Mouse (Mus musculus): ENCODE data around the gene Etl4.

Gene Etl4

DNA sequence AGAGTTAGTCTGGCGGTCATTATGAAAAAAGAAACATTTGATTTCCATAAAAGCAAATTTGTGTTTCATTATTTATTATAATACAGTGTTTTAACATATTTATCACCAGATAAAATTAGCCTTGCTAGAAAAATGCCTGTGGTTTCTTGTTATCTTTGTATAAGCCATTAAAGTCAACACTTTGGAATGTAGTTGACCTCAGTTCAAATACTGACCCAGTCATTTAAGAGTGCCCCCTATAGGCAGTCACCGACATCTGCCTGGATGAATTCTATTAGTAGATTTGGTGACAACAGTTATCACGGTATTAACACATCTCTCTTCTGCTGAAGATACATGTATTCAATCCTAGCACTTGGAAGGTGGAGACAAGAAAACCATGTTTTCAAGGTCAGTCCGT lies 536.6 kb downstream of the Etl4 start:
- no peak for DNase-seq

GRCm38 (mm10) chr2:20450945-20451344 lies 541.4 kb downstream of the Etl4 start:
- no peak for DNase-seq

- no peak for DNase-seq
Observed at GRCm38 (mm10) chr2:20453506-20454206, 544.1 kb downstream of the Etl4 start.

DNA sequence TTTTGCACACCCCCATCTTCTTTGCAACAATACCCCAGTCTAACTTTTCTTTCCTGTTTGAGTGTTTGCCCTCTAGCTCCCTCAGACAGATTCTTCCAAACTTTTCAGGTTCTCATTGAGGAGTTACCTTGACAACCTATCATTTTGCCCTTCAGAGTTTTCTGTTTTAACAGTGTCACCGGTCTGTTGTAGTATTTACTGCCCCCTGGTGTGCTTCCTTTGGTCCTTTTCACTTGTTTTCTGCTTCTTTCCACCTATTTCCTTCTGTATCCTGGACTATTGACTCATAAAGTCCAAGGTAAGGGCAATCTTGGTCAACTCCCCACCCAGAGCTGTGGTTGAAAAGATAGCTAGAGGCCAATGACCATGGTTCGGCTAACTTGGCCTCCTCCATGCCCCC lies 569.6 kb downstream of the Etl4 start:
- no peak for DNase-seq

- no peak for DNase-seq
Observed at GRCm38 (mm10) chr2:20486137-20486788, 576.7 kb downstream of the Etl4 start.

DNA sequence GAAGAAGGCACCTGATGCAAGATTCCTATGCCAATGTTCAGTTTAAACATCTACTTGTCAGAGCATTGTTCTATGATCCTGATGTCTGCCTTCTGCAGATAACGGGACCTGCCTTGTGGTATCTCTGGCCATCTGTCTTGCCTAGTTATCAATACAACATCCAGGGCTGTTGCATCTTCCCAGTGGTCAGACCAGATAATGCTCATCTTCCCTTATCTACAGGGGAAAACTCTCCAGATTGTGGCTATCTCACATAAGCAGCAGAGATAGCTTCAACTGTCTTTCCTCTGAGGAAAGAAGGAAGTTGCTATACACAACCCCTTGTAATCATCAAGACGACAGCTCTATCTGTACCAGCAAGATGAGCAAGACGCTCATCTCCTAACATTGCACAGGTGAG lies 579.5 kb downstream of the Etl4 start:
- no peak for DNase-seq

GRCm38 (mm10) chr2:20492125-20492524 lies 582.5 kb downstream of the Etl4 start:
- no peak for DNase-seq

- DNase-seq: no peak
Observed at GRCm38 (mm10) chr2:20493806-20494205, 584.2 kb downstream of the Etl4 start.

DNA sequence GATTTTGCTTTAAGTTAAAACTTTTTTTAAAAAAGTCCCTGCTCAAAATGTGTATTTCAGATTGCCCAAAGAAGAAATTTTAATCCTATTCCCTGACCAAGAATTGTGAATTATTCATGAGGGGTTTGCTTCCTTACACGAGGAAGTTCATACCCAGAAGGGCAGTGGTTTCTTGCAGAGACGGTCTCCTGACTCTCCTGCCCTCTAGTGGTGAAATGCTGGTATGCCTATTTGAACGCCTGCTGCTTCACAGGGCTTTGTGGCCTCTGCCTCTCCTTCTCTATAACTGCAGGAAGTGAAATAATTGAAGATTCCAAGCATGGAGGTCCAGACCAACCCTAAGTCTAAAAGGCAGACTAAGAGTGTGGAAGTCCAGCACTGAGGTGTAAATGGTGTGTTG lies 585.1 kb downstream of the Etl4 start:
- DNase-seq: no peak

GRCm38 (mm10) chr2:20496219-20496800 lies 586.7 kb downstream of the Etl4 start:
- no peak for DNase-seq

- DNase-seq: no peak
Observed at GRCm38 (mm10) chr2:20507832-20508723, 598.5 kb downstream of the Etl4 start.

GRCm38 (mm10) chr2:20508724-20509052 lies 599.1 kb downstream of the Etl4 start:
- DNase-seq: no peak

- DNase-seq: no peak
Observed at GRCm38 (mm10) chr2:20510061-20510460, 600.5 kb downstream of the Etl4 start.

DNA sequence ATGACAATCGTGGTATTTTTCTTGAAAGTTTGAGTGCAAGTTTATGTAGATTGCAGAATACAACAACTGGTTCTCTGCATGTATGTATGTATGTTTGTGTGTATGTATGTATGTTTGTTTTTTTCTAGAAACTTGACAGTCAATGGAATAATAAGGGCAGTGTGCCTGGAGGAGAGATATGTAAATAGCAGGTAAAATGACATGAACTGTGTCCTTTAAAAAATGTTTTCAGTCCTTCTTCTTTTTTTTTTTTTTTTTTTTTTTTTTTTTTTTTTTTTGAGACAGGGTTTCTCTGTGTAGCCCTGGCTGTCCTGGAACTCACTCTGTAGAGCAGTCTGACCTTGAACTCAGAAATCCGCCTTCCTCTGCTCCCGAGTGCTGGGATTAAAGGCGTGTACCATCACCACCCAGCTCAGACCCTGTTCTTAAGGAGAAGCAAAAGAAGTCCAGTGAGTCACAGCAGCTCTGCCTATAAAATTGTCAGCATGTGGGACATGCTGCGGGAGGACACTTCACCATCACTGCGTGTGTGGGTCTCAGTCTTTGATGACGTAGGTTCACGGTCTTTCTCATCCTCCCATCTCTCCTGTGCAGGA lies 606.8 kb downstream of the Etl4 start:
- no peak for DNase-seq

DNA sequence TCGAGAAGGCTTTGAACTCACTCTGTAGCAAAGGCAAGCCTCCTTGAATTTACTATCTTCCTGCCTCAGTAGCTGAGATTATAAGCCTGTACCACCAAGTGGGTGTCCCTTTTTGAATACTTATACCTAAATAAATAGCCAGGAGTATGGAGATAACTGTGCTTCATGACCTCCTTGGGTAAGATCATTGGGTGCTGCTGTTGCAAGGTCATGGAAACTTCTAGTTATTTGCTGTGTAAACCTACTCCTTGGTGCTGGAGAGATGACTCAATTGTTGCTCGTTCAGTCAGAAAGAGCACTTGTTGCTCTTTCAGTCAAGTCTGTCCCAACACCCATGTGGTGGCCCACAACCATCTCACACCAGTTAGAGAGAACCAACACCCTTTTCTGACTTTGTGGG lies 608.3 kb downstream of the Etl4 start:
- no peak for DNase-seq

DNA sequence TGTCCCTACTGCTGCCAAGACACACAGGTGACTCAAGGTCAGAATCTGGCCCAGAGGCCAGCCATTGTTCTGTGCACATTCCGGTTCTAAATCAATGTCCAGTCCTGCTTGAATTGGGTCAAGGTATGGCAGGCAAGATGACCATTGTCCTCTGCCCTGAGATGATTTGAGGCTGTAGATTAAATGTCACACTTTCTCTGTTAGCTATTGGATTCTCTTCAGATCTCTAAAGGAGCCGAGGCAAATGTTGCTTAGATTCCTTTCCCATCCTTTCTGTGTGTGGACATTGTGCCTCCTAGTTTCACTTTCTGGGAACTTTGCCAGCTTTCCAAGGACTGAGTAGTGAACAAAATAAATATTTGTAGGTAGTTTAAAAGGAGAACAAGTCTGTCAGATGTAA lies 608.9 kb downstream of the Etl4 start:
- DNase-seq: no peak

DNA sequence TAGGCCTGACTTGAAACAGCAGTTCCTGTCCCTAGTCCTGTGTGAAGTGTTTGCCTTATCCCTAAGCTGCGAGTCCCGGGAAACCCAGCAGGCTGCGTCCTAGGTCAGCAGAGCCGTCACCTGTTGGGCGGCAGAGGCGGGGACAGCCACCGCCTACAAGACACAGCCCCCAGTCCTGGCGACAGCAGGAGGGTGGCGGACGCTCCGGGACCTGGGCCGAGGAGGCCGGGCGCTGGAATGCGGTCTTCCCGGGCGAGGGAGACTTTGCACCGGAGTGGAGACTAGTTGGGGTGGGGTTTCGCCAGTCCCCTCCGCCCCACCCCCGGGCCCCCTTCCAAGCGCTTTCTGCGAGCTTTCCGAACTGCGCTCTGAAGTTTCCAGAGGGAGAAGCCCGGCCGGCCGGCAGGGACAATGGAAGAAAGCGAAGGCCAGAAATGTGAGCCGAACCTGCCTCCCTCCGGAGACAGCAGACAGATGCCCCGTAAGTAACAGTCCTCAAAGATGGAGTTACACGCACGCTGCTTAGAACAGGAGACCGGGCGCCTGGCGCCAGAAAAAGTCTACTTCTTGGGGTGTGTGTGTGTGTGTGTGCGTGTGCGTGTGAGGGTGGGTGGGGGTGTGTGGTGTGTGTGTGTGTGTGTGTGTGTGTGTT lies 610.0 kb downstream of the Etl4 start:
- peak in 1 of 2 experiments; percentile 2 for DNase-seq

DNA sequence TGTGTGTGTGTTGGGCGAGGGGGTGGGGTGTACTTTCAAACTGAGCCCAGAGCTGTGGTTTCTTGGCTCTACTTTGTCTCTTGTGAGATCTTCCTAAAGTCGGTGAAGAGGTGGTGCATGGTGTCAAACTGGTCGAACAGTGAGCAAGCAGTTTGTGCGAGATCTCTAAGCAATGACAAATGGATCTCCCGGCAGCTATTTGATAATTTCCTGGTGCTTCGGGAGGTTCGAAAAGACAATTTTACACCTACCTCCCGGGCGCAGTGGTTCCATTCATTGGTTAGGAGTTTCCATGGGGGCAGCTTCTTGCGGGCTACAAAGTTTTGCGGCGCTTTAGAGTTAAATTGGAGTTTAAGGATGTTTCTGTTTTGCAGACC lies 610.5 kb downstream of the Etl4 start:
- DNase-seq: no peak

DNA sequence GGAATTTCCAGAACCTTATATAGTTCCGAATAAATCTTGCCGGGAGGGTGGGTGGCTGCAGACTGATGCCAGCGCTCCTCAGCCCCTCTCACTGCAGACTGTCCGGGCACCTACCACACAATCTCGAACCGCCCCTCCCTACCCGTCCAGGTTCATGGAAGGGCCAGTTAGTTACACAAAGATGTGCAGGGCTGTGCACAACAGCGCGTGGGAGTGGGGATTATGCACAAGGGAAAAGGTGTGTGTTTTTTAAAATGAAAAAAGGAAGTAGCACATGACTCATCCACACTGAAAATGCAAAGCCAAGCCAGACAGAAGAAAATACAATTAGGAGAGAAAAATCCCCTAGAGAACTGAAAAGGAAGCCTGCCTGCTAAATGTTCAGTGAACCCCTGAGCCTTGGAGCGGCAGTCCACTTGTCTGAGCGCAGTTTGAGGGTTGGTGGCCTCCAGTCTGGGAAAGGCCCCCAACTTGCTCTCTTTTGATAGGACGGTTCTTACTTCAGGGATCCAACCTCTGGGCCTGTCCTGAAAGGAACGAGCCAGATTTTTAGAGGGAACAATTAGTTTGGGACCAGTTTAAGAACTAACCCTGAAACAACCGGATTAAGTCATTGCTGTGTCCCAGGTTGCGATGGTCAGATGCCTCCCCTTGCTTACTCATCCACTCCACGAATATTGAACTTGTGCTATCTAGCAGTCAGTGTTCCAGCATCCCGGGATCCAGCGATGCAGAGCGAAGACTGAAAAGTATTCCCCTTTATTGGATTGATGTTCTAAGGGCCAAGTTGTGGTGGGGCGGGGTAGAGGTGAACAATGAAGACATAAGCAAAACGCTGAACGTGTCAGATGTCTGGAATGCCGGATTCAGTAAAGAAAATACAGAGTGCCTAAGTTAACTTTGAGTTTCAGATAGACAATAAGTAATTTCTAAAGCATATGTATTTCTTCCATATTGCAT lies 611.3 kb downstream of the Etl4 start:
- DNase-seq: no peak

GRCm38 (mm10) chr2:20521686-20522285 lies 612.2 kb downstream of the Etl4 start:
- no peak for DNase-seq

- no peak for DNase-seq
Observed at GRCm38 (mm10) chr2:20523636-20524035, 614.1 kb downstream of the Etl4 start.

All from thymus, adult 18-20 months (tissue).